Mouse (Mus musculus) cerebellum, adult 2 months (tissue): ENCODE data around the gene Plcb4.

ENCODE experiments used
- CTCF ChIP-seq: fragments of 200-500 bp; IDR thresholded peaks from 2 replicates; pipeline ENCODE4 v1.5.1; 2011; ENCODE audit warnings: low read depth, mild to moderate bottlenecking, control low read depth, low read length, moderate library complexity, borderline replicate concordance; ENCODE audit not compliant: insufficient read depth
- POLR2A ChIP-seq: fragments of 200-500 bp; IDR thresholded peaks from 2 replicates; pipeline ENCODE4 v1.6.1; 2011; ENCODE audit warnings: low read length, control low read depth, borderline replicate concordance; ENCODE audit not compliant: insufficient read depth

- TF ChIP-seq CTCF = no peak
- no peak for TF ChIP-seq POLR2A
Measured at GRCm38 (mm10) chr2:135939933-135940332, 281.1 kb downstream of the Plcb4 start.
